Mouse (Mus musculus) heart, embryonic 16.5 days (tissue): ENCODE data around the gene Irf2. TPM values are rescaled to one million over a fixed set of nuclear protein-coding genes. Genes with fewer than 3 reads are reported as not detected.

Source experiments
- ATAC-seq: fragments of 200-750 bp; cut with Nextera tagmentation; replicated peaks from 2 replicates; pipeline ENCODE4 v1.8.0; 2017; ENCODE audit warnings: moderate number of reproducible peaks; ENCODE audit not compliant: insufficient read depth, low FRiP score; ENCODE audit errors: extremely low read depth
- H3K27ac ChIP-seq: fragments of 300-500 bp; sonication (generic); 2 replicates; pipeline ENCODE4 v1.5.1; 2014; ENCODE audit warnings: mild to moderate bottlenecking, low read length, control low read depth, moderate library complexity
- H3K27me3 ChIP-seq: fragments of 300-500 bp; sonication (generic); 2 replicates; pipeline ENCODE4 v1.6.1; 2014; ENCODE audit warnings: low read length, mixed read lengths; ENCODE audit not compliant: control insufficient read depth, insufficient read depth
- H3K36me3 ChIP-seq: fragments of 300-500 bp; sonication (generic); 2 replicates; pipeline ENCODE4 v1.6.1; 2014; ENCODE audit not compliant: control insufficient read depth, insufficient read depth
- H3K4me1 ChIP-seq: fragments of 300-500 bp; sonication (generic); 2 replicates; pipeline ENCODE4 v1.6.1; 2014; ENCODE audit warnings: low read length, mixed read lengths; ENCODE audit not compliant: control insufficient read depth, insufficient read depth
- H3K4me2 ChIP-seq: fragments of 300-500 bp; sonication (generic); 2 replicates; pipeline ENCODE4 v1.6.1; 2014; ENCODE audit warnings: low read depth, mild to moderate bottlenecking, control low read depth, low read length
- H3K4me3 ChIP-seq: fragments of 300-500 bp; sonication (generic); 2 replicates; pipeline ENCODE4 v1.5.1; 2014; ENCODE audit warnings: mild to moderate bottlenecking, control low read depth, low read length
- H3K9ac ChIP-seq: fragments of 300-500 bp; sonication (generic); 2 replicates; pipeline ENCODE4 v1.6.1; 2014; ENCODE audit warnings: low read length, control low read depth
- H3K9me3 ChIP-seq: fragments of 300-500 bp; sonication (generic); replicated peaks from 2 replicates; pipeline ENCODE4 v1.6.1; 2016; ENCODE audit warnings: low read length; ENCODE audit not compliant: control insufficient read depth
- WGBS: fragments of 180-500 bp; shearing (Covaris S2); extraction: QIAGEN DNeasy Blood & Tissue Kit; methylation state at CpG from one replicate; pipeline ENCODE4 v1.1.7; 2014; 5-methylcytosine and 5-hydroxymethylcytosine counted together
- polyA plus RNA-seq: library from polyadenylated mRNA; unstranded; fragments of >200 nt; fragmentation: Nextera tagmentation; extraction: Ambion mirVana; gene quantifications from 2 replicates; pipeline ENCODE4 v1.2.1, GENCODE M21; 2015

Irf2 gene
- polyA plus RNA-seq, 1 experiment from 2014 or later = 22.5 TPM

GRCm38 (mm10) chr8:46777760-46778460 is 38.4 kb downstream of the Irf2 start:
- Histone ChIP-seq H3K9me3 (0 out of 2 replicates have a peak, but pooled peaks cover 2% of the 10 kb centered on the region), H3K36me3 (peaks cover 12% of the 10 kb centered on the region; the same call in 1 of the 2 replicates), H3K4me3 (no peak overlapping the region), H3K4me2 (no peak overlapping the region), H3K9ac (no peak overlapping the region), H3K4me1 (no peaks in the 10 kb centered on the region; the same call in none of the 2 replicates), H3K27ac (no peak overlapping the region), H3K27me3 (no peaks in the 10 kb centered on the region)
- ATAC-seq = no peak
- WGBS = 82% methylated on average over 10 of the region's 10 CpGs

GRCm38 (mm10) chr8:46781067-46781657 is 41.6 kb downstream of the Irf2 start:
- peaks cover 8% of the 10 kb centered on the region; the same call in 1 of the 2 replicates for H3K36me3 ChIP-seq
- ATAC-seq = no peak
- H3K27ac ChIP-seq = no peak overlapping the region
- 0 out of 2 replicates have a peak, but pooled peaks cover 2% of the 10 kb centered on the region for H3K9me3 ChIP-seq
- WGBS = 75% methylated on average over 6 of the region's 6 CpGs
- no peak overlapping the region for H3K4me3 ChIP-seq
- H3K4me2 ChIP-seq = no peak overlapping the region
- no peaks in the 10 kb centered on the region for H3K27me3 ChIP-seq
- no peaks in the 10 kb centered on the region; the same call in none of the 2 replicates for H3K4me1 ChIP-seq
- H3K9ac ChIP-seq = no peak overlapping the region

DNA sequence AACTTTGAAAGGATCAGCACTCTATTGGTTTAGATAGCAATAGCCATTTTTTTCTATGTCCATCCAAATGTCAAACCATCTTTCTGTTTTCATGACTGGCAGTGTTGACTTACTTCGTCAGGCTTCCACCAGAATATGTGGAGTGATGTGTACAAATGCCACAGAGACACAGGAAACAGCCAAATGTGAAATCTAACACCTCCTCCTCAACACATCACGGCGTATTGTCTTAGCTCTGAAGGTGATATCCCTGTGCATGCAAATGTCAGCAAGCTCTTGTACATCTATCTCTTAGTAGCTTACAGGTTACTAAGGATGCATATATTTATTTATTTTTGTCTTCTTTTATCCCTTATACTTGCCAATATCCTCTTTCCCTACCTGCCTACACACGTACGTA is 42.7 kb downstream of the Irf2 start:
- WGBS = 90% methylated on average over 5 of the region's 5 CpGs
- 0 out of 2 replicates have a peak, but pooled peaks cover 2% of the 10 kb centered on the region for H3K9me3 ChIP-seq
- no peak for ATAC-seq
- H3K4me2 ChIP-seq = no peak overlapping the region
- no peak overlapping the region for H3K27ac ChIP-seq
- peaks cover 8% of the 10 kb centered on the region; the same call in 1 of the 2 replicates for H3K36me3 ChIP-seq
- no peaks in the 10 kb centered on the region; the same call in none of the 2 replicates for H3K4me1 ChIP-seq
- no peaks in the 10 kb centered on the region for H3K27me3 ChIP-seq
- H3K4me3 ChIP-seq = no peak overlapping the region
- no peak overlapping the region for H3K9ac ChIP-seq

DNA sequence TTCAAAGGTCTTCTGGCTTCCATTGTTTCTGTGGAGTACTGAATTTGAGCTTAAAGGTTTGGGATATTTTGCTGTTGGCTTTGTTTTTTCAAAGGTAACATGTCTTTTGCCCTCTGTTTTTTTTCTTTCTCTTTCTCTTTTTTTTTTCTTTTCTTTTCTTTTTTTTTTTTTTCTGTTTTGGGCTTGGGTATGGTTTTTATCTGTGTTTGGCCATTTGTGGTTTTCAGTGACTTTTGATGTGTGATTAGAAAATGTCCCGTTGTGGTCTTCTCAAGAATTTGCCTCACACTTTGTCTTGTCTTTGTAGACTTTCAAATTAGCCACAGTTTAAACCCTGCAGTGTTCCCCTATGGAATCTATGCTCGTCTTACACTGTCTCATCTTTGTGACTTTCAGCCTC is 45.5 kb downstream of the Irf2 start:
- Histone ChIP-seq H3K9me3 (peaks cover 3% of the 10 kb centered on the region; the same call in 1 of the 2 replicates), H3K9ac (no peak overlapping the region), H3K27me3 (no peaks in the 10 kb centered on the region), H3K4me2 (no peak overlapping the region), H3K36me3 (peaks cover 13% of the 10 kb centered on the region; the same call in 1 of the 2 replicates), H3K4me1 (no peaks in the 10 kb centered on the region; the same call in none of the 2 replicates), H3K27ac (no peak overlapping the region), H3K4me3 (no peak overlapping the region)
- 68% methylated on average over 2 of the region's 2 CpGs for WGBS
- ATAC-seq = no peak

- no peak overlapping the region for H3K4me2 ChIP-seq
- H3K27ac ChIP-seq = no peak overlapping the region
- no peak for ATAC-seq
- H3K4me3 ChIP-seq = no peak overlapping the region
- WGBS = 80% methylated on average over 6 of the region's 6 CpGs
- H3K36me3 ChIP-seq = peaks cover 13% of the 10 kb centered on the region; the same call in 1 of the 2 replicates
- no peak overlapping the region for H3K9ac ChIP-seq
- peaks cover 3% of the 10 kb centered on the region; the same call in 1 of the 2 replicates for H3K9me3 ChIP-seq
- H3K27me3 ChIP-seq = no peaks in the 10 kb centered on the region
- H3K4me1 ChIP-seq = no peaks in the 10 kb centered on the region; the same call in 1 of the 2 replicates
Observed at GRCm38 (mm10) chr8:46785926-46786325, 46.4 kb downstream of the Irf2 start.

DNA sequence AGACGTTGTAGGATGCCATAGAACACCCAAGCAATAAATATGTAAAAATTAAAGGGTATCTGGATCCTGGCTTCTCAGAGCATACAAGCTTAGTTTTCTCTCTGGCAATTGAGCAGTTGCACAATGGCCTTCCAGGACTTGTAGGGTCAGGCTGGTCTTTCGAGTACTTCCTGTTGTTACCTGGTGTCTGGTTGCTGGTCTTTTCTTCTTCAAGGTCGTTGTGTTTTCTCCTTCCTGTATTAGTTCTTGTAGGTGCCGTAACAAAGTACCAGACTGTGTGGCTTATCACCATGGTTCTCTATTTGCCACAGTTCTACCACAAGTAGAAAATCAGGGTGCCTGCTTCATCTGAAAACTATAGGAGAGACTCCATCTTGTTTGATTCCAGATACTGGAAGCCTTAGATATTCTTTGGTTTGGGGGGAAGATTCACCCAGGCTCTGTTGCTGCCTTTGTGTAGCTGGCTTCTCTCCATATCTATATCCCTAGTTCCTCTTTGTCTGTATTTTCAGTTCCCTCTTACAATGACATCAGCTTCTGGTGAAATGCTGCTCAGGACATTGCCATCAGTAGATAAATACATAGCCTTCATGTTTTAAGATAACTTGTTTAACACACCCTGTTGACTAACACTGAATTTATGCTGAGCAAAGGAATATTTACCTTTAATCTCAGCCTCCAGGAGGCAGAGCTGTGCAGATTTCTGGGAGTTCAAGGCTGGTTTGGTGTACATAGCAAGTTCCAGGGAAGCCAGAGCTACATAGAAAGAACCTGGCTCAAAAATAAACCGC is 49.8 kb downstream of the Irf2 start:
- H3K4me3 ChIP-seq = no peak overlapping the region
- no peaks in the 10 kb centered on the region for H3K27me3 ChIP-seq
- H3K9ac ChIP-seq = no peak overlapping the region
- H3K4me2 ChIP-seq = no peak overlapping the region
- H3K4me1 ChIP-seq = peaks cover 3% of the 10 kb centered on the region
- H3K9me3 ChIP-seq = peaks cover 3% of the 10 kb centered on the region; the same call in 1 of the 2 replicates
- peaks cover 7% of the 10 kb centered on the region; the same call in 1 of the 2 replicates for H3K36me3 ChIP-seq
- 0 out of 2 replicates have a peak overlapping the region, but pooled peaks have one; percentile 16 for H3K27ac ChIP-seq
- no peak for ATAC-seq
- WGBS = 78% methylated on average over 5 of the region's 5 CpGs

- Histone ChIP-seq H3K27me3 (no peaks in the 10 kb centered on the region), H3K9ac (no peak overlapping the region), H3K27ac (no peak overlapping the region), H3K36me3 (peaks cover 10% of the 10 kb centered on the region; the same call in 1 of the 2 replicates), H3K4me2 (no peak overlapping the region), H3K4me1 (peaks cover 3% of the 10 kb centered on the region), H3K4me3 (no peak overlapping the region), H3K9me3 (peaks cover 3% of the 10 kb centered on the region; the same call in 1 of the 2 replicates)
- ATAC-seq = no peak
- WGBS = 79% methylated on average over 5 of the region's 5 CpGs
Observed at GRCm38 (mm10) chr8:46791664-46792371, 52.3 kb downstream of the Irf2 start.

- H3K4me3 ChIP-seq = no peak overlapping the region
- ATAC-seq = no peak
- peaks cover 3% of the 10 kb centered on the region for H3K4me1 ChIP-seq
- H3K27ac ChIP-seq = no peak overlapping the region
- H3K27me3 ChIP-seq = no peaks in the 10 kb centered on the region
- 66% methylated on average over 2 of the region's 2 CpGs for WGBS
- no peak overlapping the region for H3K9ac ChIP-seq
- peaks cover 16% of the 10 kb centered on the region; the same call in 1 of the 2 replicates for H3K36me3 ChIP-seq
- H3K4me2 ChIP-seq = no peak overlapping the region
- peaks cover 3% of the 10 kb centered on the region; the same call in 1 of the 2 replicates for H3K9me3 ChIP-seq
Observed at GRCm38 (mm10) chr8:46792653-46793052, 53.1 kb downstream of the Irf2 start.
